13 mouse cellular contexts compared by ENCODE assay signal in genomic region chr3:96106151-96106550, GRCm38 (mm10). TPM values are rescaled to one million over a fixed set of nuclear protein-coding genes. Genes with fewer than 3 reads are reported as not detected.
DNase-seq lines count a peak whose midpoint lies in the region; ATAC-seq lines count a peak whose summit lies in the region.
"Had no signal": no experiment of that assay in that cellular context is flagged by ENCODE, and none has a peak within 500 bp of the region (broad histone marks: within the 10 kb centered on the region; RNA-seq: fewer than 3 reads in every experiment).

No protein-coding gene starts in this region.

- H3K4me3 ChIP-seq in heart, embryonic 14.5 days (ENCODE audit: control insufficient read depth in 1 of 2, insufficient read depth in 1 of 2, low read depth in 1 of 2, low read length in 2 of 2): peak overlapping the region in 1 of 2 experiments; percentile 92; a peak in 1 of 4 replicates
- H3K4me3 ChIP-seq in lung, embryonic 15.5 days: peak overlapping the region; percentile 95; the same call in 1 of the 2 replicates
- H3K4me3 ChIP-seq in neural tube, embryonic 13.5 days: no peak overlapping the region

- peak overlapping the region; percentile 82 for H3K4me2 ChIP-seq in heart, embryonic 14.5 days (ENCODE audit: low read length)
- peak overlapping the region; percentile 81 for H3K4me2 ChIP-seq in lung, embryonic 15.5 days
- peak overlapping the region; percentile 93 for H3K4me2 ChIP-seq in neural tube, embryonic 13.5 days

- H3K9ac ChIP-seq in heart, embryonic 14.5 days (ENCODE audit: low read length): 0 out of 2 replicates have a peak overlapping the region, but pooled peaks have one; percentile 96
- no peak overlapping the region for H3K9ac ChIP-seq in lung, embryonic 15.5 days
- H3K9ac ChIP-seq in neural tube, embryonic 13.5 days: no peak overlapping the region

- intact Hi-C loops in heart, postnatal 36 days (cut with DNase I): no loop called here

- ATAC-seq in heart, embryonic 14.5 days (ENCODE audit: insufficient number of reproducible peaks, insufficient read depth, low FRiP score, low read depth): no peak
- ATAC-seq in lung, embryonic 15.5 days (ENCODE audit: borderline replicate concordance, extremely low read depth, low FRiP score, low TSS enrichment): no peak
- no peak for ATAC-seq in neural tube, embryonic 13.5 days (ENCODE audit: low read depth)

- H3K27me3 ChIP-seq in heart, embryonic 14.5 days (ENCODE audit: control insufficient read depth, insufficient read depth, low read length): no peaks in the 10 kb centered on the region
- no peaks in the 10 kb centered on the region for H3K27me3 ChIP-seq in lung, embryonic 15.5 days
- H3K27me3 ChIP-seq in neural tube, embryonic 13.5 days: no peaks in the 10 kb centered on the region

- no peak overlapping the region for H3K27ac ChIP-seq in heart, embryonic 14.5 days (replicated peaks in 1 of 2; ENCODE audit: control insufficient read depth in 1 of 2, insufficient read depth in 1 of 2, low read depth in 2 of 2, low read length in 2 of 2)
- H3K27ac ChIP-seq in lung, embryonic 15.5 days: no peak overlapping the region
- H3K27ac ChIP-seq in neural tube, embryonic 13.5 days (replicated peaks): no peak overlapping the region
- H3K27ac ChIP-seq: hindbrain, embryonic 10.5 days; left cerebral cortex, adult 2 months had no signal

- H3K9me3 ChIP-seq in heart, embryonic 14.5 days (ENCODE audit: control insufficient read depth, low read length): no peaks in the 10 kb centered on the region
- H3K9me3 ChIP-seq in lung, embryonic 15.5 days: no peaks in the 10 kb centered on the region
- no peaks in the 10 kb centered on the region for H3K9me3 ChIP-seq in neural tube, embryonic 13.5 days
- H3K9me3 ChIP-seq: hindbrain, embryonic 10.5 days had no signal

- no peak for DNase-seq in heart, postnatal 36 days
- no peak for DNase-seq in lung, postnatal 25 days (ENCODE audit: low spot score)
- DNase-seq in induced T-regulatory cell, adult 2 months (ENCODE audit: low read depth): peak; percentile 14
- DNase-seq in adipocyte (ENCODE audit: low spot score): no peak
- DNase-seq: cerebellum, adult 9-10 months; kidney, postnatal 4 days; right cerebral cortex, adult 18-20 months; thymus, postnatal 36 days had no signal

- peaks cover 7 to 22% of the 10 kb centered on the region in 2 experiments for H3K4me1 ChIP-seq in heart, embryonic 14.5 days (ENCODE audit: control insufficient read depth in 2 of 2, insufficient read depth in 2 of 2, low read length in 2 of 2)
- peaks cover 35% of the 10 kb centered on the region for H3K4me1 ChIP-seq in lung, embryonic 15.5 days
- peaks cover 50% of the 10 kb centered on the region for H3K4me1 ChIP-seq in neural tube, embryonic 13.5 days (replicated peaks)

- WGBS in heart, embryonic 14.5 days: 83% methylated on average over 4 of the region's 4 CpGs
- 83% methylated on average over 4 of the region's 4 CpGs for WGBS in lung, embryonic 15.5 days
- 93% methylated on average over 4 of the region's 4 CpGs for WGBS in neural tube, embryonic 13.5 days

- peaks cover 6% of the 10 kb centered on the region; the same call in 1 of the 2 replicates for H3K36me3 ChIP-seq in heart, embryonic 14.5 days (ENCODE audit: control insufficient read depth, insufficient read depth, low read length)
- H3K36me3 ChIP-seq in lung, embryonic 15.5 days: no peaks in the 10 kb centered on the region
- no peaks in the 10 kb centered on the region for H3K36me3 ChIP-seq in neural tube, embryonic 13.5 days

RNA-seq across cellular contexts. Expression of gene Otud7b, which starts 1.8 kb away (rescaled TPM):
- 12.6 and 16.2 TPM in 2 replicates for polyA plus RNA-seq in heart, embryonic 14.5 days (2014; fragmentation: Nextera tagmentation; extraction: Ambion mirVana)
- 10 to 100 TPM; 56.7 to 67.6 TPM for total RNA-seq in heart, postnatal 36 days (2021)
- 22.0 and 22.9 TPM in 2 replicates for polyA plus RNA-seq in lung, embryonic 15.5 days (2015; fragmentation: Nextera tagmentation; extraction: Ambion mirVana)
- polyA plus RNA-seq in neural tube, embryonic 13.5 days (2015; fragmentation: Nextera tagmentation; extraction: Ambion mirVana): 9.4 and 12.7 TPM in 2 replicates

RNA-seq across cellular contexts. Expression of gene Vps45, which starts 47.9 kb away (rescaled TPM):
- polyA plus RNA-seq in heart, embryonic 14.5 days (2014; fragmentation: Nextera tagmentation; extraction: Ambion mirVana): 22.8 and 24.4 TPM in 2 replicates
- 10 to 100 TPM; 22.3 to 26.0 TPM for total RNA-seq in heart, postnatal 36 days (2021)
- 32.2 and 33.4 TPM in 2 replicates for polyA plus RNA-seq in lung, embryonic 15.5 days (2015; fragmentation: Nextera tagmentation; extraction: Ambion mirVana)
- polyA plus RNA-seq in neural tube, embryonic 13.5 days (2015; fragmentation: Nextera tagmentation; extraction: Ambion mirVana): 66.9 and 77.1 TPM in 2 replicates

RNA-seq across cellular contexts. Expression of gene Mtmr11, which starts 55.7 kb away (rescaled TPM):
- 7.7 and 7.9 TPM in 2 replicates for polyA plus RNA-seq in heart, embryonic 14.5 days (2014; fragmentation: Nextera tagmentation; extraction: Ambion mirVana)
- 1 to 10 TPM; 2.0 to 5.6 TPM for total RNA-seq in heart, postnatal 36 days (2021)
- 11.2 and 14.9 TPM in 2 replicates for polyA plus RNA-seq in lung, embryonic 15.5 days (2015; fragmentation: Nextera tagmentation; extraction: Ambion mirVana)
- polyA plus RNA-seq in neural tube, embryonic 13.5 days (2015; fragmentation: Nextera tagmentation; extraction: Ambion mirVana): 10.5 and 14.1 TPM in 2 replicates
